Mouse (Mus musculus): ENCODE results near the gene Srp9.
"Not testable (repeated sequence)": the region's sequence is repeated elsewhere in the genome, so short reads cannot be mapped to it uniquely, and the experiment has no call there.

The Srp9 gene

DNA sequence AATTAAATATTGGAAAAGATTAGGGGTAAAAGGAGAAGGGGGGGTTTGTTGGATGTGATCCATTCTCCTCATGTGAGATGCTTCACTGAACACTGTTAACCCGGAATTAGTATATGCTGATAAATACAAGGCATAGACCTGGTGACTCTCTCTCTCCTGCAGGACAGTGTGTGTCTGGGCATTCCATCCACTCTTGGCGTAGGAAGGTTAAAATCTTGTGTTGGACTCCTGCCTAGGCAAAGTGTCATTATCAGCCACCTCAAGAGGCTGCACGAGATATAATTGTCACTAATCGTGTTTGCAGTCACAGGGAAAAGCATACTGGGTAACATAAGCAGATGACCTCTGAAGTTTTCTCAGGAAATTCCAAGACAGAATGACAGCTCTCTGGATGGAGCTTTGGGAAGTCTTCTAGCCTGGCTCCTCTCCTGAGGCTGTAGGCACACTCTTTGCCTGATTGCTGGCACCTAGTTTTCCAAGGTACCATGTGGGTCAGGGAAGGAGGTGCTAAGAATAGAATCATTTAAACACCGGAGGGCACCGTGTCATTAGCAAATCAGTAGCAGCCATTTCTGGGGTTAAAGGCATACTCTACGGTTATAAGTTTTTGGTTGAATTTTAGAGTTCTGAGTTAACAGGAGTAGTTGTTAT is 24.5 kb downstream of the Srp9 start:
- no peak for DNase-seq

DNA sequence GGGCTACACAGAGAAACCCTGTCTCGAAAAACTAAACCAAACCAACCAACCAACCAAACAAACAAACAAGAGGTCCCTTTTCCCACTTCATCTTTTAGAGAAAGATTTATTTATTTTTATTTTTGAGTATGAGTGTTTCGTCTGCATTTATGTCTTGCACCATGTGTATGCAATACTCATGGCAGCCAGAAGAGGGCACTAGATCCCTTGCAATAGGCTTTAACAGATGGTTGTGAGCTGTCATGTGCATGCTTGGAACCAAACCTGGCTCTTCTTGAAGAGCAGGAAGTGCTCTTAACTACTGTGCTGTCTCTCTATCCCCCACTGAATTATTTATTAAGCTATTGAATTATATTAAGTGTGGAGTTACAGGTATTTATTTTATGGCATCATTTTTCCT is 25.4 kb downstream of the Srp9 start:
- DNase-seq: no peak

GRCm38 (mm10) chr1:182157734-182158133 is 33.2 kb downstream of the Srp9 start:
- DNase-seq: no peak

- DNase-seq: no peak
Measured at GRCm38 (mm10) chr1:182159575-182159974, 35.0 kb downstream of the Srp9 start.

- no peak for DNase-seq
Measured at GRCm38 (mm10) chr1:182162951-182163350, 38.4 kb downstream of the Srp9 start.

- no peak for DNase-seq
Measured at GRCm38 (mm10) chr1:182164386-182164785, 39.8 kb downstream of the Srp9 start, which contains the start of gene Vmn1r1. TSS of gene Vmn1r1 (minus strand) at chr1:182164486.

- not testable (repeated sequence) for DNase-seq
Measured at GRCm38 (mm10) chr1:182170206-182170605, 45.7 kb downstream of the Srp9 start.

DNA sequence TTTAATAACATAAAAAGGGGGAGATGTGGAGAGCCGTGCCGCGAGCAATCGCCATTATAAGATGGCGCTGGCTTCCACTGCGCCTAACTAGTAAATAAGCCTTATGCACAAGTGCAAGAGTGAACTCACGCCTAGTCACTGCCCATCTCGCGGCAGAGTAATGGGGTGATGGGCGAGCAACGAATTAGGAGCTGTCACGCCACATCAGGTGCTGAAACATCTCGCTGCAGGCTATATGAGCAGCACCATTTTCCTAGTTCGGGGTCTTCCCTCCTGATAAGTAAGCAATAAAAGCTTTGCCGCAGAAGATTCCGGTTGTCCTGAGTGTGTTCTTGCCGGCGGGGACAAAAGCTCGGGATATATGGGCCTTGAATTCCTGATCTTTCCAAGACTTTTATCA is 52.4 kb downstream of the Srp9 start:
- DNase-seq: not testable (repeated sequence)

DNA sequence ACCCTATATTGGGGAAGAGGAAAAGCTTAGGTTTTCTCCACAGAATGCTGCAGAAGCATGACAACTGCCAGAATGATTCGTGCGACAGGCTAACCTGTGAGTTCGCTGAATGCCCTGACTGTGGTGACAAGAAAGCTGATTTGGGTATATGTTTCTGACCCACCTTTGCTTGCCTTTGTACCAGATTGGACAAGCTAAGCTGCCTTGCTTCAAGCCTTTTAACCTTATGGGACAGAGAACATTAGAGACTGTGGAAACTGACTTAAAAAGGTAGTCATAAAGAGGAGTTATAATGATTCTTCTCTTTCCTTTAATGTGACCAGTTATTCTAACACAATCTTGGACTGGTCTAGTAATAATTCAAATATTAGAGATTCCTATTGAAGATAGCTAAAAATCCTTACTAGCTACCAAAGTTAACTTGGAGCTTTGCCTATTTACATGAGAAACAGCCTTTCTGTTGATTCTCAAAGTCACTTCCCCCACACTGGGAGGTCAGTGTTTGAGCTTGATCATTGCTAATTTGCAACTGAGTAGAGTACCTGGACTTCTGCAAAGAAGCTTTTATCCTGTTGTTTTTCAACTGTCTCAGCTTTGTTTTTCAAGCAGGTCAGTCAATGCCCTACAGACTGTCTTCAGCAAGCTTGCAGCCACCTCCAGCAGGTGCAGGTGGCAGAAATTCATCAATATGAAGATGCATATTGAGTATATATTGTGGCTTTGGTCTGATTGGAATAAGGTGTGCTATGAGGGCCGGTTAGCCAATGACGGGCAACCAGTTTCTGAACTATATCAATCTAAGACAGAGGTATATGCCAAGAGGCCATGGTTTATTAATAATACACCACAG is 57.1 kb downstream of the Srp9 start:
- no peak for DNase-seq
